Comparison of ENCODE assay signal across 10 mouse cellular contexts in the genomic region with DNA sequence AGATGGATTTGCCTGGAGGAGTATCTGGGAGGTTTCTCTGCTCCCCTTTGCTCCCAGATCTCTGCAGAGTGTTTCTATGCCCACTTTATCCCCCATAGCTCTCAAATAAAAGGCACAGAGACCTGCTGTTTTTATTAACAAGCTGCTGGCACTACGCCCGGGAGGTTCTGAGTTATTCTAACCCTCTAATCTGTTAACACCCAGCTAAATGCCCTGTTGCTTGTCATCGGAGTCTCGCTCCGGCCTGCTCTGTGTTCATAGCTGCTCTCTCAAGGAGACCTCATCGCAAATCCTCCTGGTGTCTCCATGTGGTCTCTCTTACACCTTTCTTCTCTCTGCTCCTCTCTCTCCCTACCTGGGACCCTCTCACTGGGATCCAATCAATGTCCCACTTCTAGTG. TPM values are rescaled to one million over a fixed set of nuclear protein-coding genes. Genes with fewer than 3 reads are reported as not detected.
DNase-seq lines count a peak whose midpoint lies in the region; ATAC-seq and TF ChIP-seq lines count a peak whose summit lies in the region.
"Had no signal": no experiment of that assay in that cellular context is flagged by ENCODE, and none has a peak within 500 bp of the region (broad histone marks: within the 10 kb centered on the region; RNA-seq: fewer than 3 reads in every experiment).

No protein-coding gene starts in this region.

- intact Hi-C loops in gastrocnemius, adult 2 months (cut with DNase I): no loop called here
- intact Hi-C loops in left cerebral cortex, postnatal 14 days (cut with DNase I): no loop called here

- no peak overlapping the region for H3K4me2 ChIP-seq in embryonic facial prominence, embryonic 14.5 days (ENCODE audit: low read depth, low read length)
- no peak overlapping the region for H3K4me2 ChIP-seq in midbrain, embryonic 14.5 days (ENCODE audit: low read length)
- H3K4me2 ChIP-seq in midbrain, embryonic 16.5 days (ENCODE audit: low read length): no peak overlapping the region
- H3K4me2 ChIP-seq in heart, embryonic 13.5 days: peak overlapping the region; percentile 37
- no peak overlapping the region for H3K4me2 ChIP-seq in limb, embryonic 14.5 days (replicated peaks; ENCODE audit: low read depth, low read length, severe bottlenecking)

- WGBS in embryonic facial prominence, embryonic 14.5 days: 48% methylated on average over 6 of the region's 6 CpGs
- WGBS in embryonic facial prominence, embryonic 10.5 days: 82% methylated on average over 6 of the region's 6 CpGs
- WGBS in midbrain, embryonic 14.5 days: 62% methylated on average over 6 of the region's 6 CpGs
- whole genome bisulfite sequencing in midbrain, embryonic 16.5 days: 45% methylated on average over 6 of the region's 6 CpGs
- 22% methylated on average over 6 of the region's 6 CpGs for WGBS in heart, embryonic 13.5 days
- WGBS in limb, embryonic 14.5 days: 32% methylated on average over 6 of the region's 6 CpGs

- ATAC-seq in embryonic facial prominence, embryonic 14.5 days (ENCODE audit: low read depth): peak; percentile 67
- no peak for ATAC-seq in midbrain, embryonic 14.5 days (ENCODE audit: low FRiP score, low TSS enrichment)
- ATAC-seq in midbrain, embryonic 16.5 days: no peak
- ATAC-seq in heart, embryonic 13.5 days (ENCODE audit: extremely low read depth, insufficient number of reproducible peaks, low FRiP score, low TSS enrichment): no peak
- ATAC-seq in limb, embryonic 14.5 days (ENCODE audit: low FRiP score, low read depth): no peak
- ATAC-seq: intestine, embryonic 16.5 days had no signal

- H3K27ac ChIP-seq in embryonic facial prominence, embryonic 14.5 days (replicated peaks; ENCODE audit: low read depth, low read length): no peak overlapping the region
- no peak overlapping the region for H3K27ac ChIP-seq in embryonic facial prominence, embryonic 10.5 days (replicated peaks)
- no peak overlapping the region for H3K27ac ChIP-seq in midbrain, embryonic 14.5 days (replicated peaks; ENCODE audit: low read depth, low read length)
- no peak overlapping the region for H3K27ac ChIP-seq in midbrain, embryonic 16.5 days (ENCODE audit: low read length)
- H3K27ac ChIP-seq in heart, embryonic 13.5 days (replicated peaks): peak overlapping the region; percentile 80
- no peak overlapping the region for H3K27ac ChIP-seq in limb, embryonic 14.5 days (replicated peaks; ENCODE audit: low read depth, low read length)
- no peak overlapping the region for H3K27ac ChIP-seq in gastrocnemius, adult 2 months

- no peak for TF ChIP-seq CTCF in gastrocnemius, adult 2 months (IDR thresholded peaks at IDR 0.05)

- H3K4me1 ChIP-seq in embryonic facial prominence, embryonic 14.5 days (ENCODE audit: control insufficient read depth, insufficient read depth, low read length): no peaks in the 10 kb centered on the region
- peaks cover 1% of the 10 kb centered on the region; the same call in 1 of the 2 replicates for H3K4me1 ChIP-seq in embryonic facial prominence, embryonic 10.5 days
- H3K4me1 ChIP-seq in midbrain, embryonic 14.5 days (ENCODE audit: control insufficient read depth, insufficient read depth, low read length): no peaks in the 10 kb centered on the region
- no peaks in the 10 kb centered on the region; the same call in 1 of the 2 replicates for H3K4me1 ChIP-seq in midbrain, embryonic 16.5 days (ENCODE audit: control insufficient read depth, insufficient read depth, low read length)
- peaks cover 22% of the 10 kb centered on the region for H3K4me1 ChIP-seq in heart, embryonic 13.5 days
- peaks cover 14% of the 10 kb centered on the region for H3K4me1 ChIP-seq in limb, embryonic 14.5 days (ENCODE audit: control insufficient read depth, insufficient read depth, low read length)

- H3K9ac ChIP-seq in embryonic facial prominence, embryonic 14.5 days (ENCODE audit: low read depth, low read length): no peak overlapping the region
- no peak overlapping the region for H3K9ac ChIP-seq in midbrain, embryonic 14.5 days (replicated peaks; ENCODE audit: low read length)
- H3K9ac ChIP-seq in midbrain, embryonic 16.5 days (ENCODE audit: low read depth, low read length): no peak overlapping the region
- peak overlapping the region; percentile 8 for H3K9ac ChIP-seq in heart, embryonic 13.5 days
- no peak overlapping the region for H3K9ac ChIP-seq in limb, embryonic 14.5 days (ENCODE audit: low read depth, low read length, severe bottlenecking)

- peak; percentile 89 for DNase-seq in embryonic facial prominence, embryonic 14.5 days (ENCODE audit: low spot score)
- no peak for DNase-seq in embryonic facial prominence, embryonic 10.5 days (ENCODE audit: low spot score)
- peak; percentile 79 for DNase-seq in midbrain, embryonic 14.5 days
- peak; percentile 68 for DNase-seq in limb, embryonic 14.5 days (ENCODE audit: low spot score)
- DNase-seq in gastrocnemius, adult 2 months: no peak
- no peak for DNase-seq in left cerebral cortex, postnatal 14 days (ENCODE audit: low spot score in 2 of 2)
- DNase-seq: lung, postnatal 4 days had no signal

- H3K27me3 ChIP-seq in embryonic facial prominence, embryonic 14.5 days (replicated peaks; ENCODE audit: control insufficient read depth, insufficient read depth, low read length): no peaks in the 10 kb centered on the region
- H3K27me3 ChIP-seq in embryonic facial prominence, embryonic 10.5 days (replicated peaks; ENCODE audit: low read depth, poor library complexity, severe bottlenecking): no peaks in the 10 kb centered on the region
- no peaks in the 10 kb centered on the region for H3K27me3 ChIP-seq in midbrain, embryonic 14.5 days (ENCODE audit: control insufficient read depth, insufficient read depth, low read length)
- H3K27me3 ChIP-seq in midbrain, embryonic 16.5 days (ENCODE audit: control insufficient read depth, insufficient read depth, low read depth, low read length): no peaks in the 10 kb centered on the region
- H3K27me3 ChIP-seq in heart, embryonic 13.5 days (replicated peaks): 0 out of 2 replicates have a peak, but pooled peaks cover 3% of the 10 kb centered on the region
- no peaks in the 10 kb centered on the region for H3K27me3 ChIP-seq in limb, embryonic 14.5 days (ENCODE audit: control insufficient read depth, insufficient read depth, low read length)

- TF ChIP-seq POLR2A in limb, embryonic 14.5 days (IDR thresholded peaks at IDR 0.05; ENCODE audit: borderline replicate concordance, extremely low read depth, insufficient read depth, insufficient read length): no peak

- H3K36me3 ChIP-seq in embryonic facial prominence, embryonic 14.5 days (ENCODE audit: control insufficient read depth, insufficient read depth, low read length): no peaks in the 10 kb centered on the region
- H3K36me3 ChIP-seq in embryonic facial prominence, embryonic 10.5 days (replicated peaks): no peaks in the 10 kb centered on the region
- H3K36me3 ChIP-seq in midbrain, embryonic 14.5 days (ENCODE audit: control insufficient read depth, insufficient read depth, low read length): no peaks in the 10 kb centered on the region
- no peaks in the 10 kb centered on the region for H3K36me3 ChIP-seq in midbrain, embryonic 16.5 days (ENCODE audit: control insufficient read depth, insufficient read depth, low read length)
- H3K36me3 ChIP-seq in heart, embryonic 13.5 days: no peaks in the 10 kb centered on the region
- H3K36me3 ChIP-seq in limb, embryonic 14.5 days (ENCODE audit: control insufficient read depth, insufficient read depth, low read length): no peaks in the 10 kb centered on the region

- H3K4me3 ChIP-seq in embryonic facial prominence, embryonic 14.5 days (ENCODE audit: low read depth, low read length): no peak overlapping the region
- no peak overlapping the region for H3K4me3 ChIP-seq in embryonic facial prominence, embryonic 10.5 days
- no peak overlapping the region for H3K4me3 ChIP-seq in midbrain, embryonic 14.5 days (replicated peaks; ENCODE audit: low read depth, low read length)
- no peak overlapping the region for H3K4me3 ChIP-seq in midbrain, embryonic 16.5 days (ENCODE audit: low read depth, low read length)
- H3K4me3 ChIP-seq in heart, embryonic 13.5 days: no peak overlapping the region
- no peak overlapping the region for H3K4me3 ChIP-seq in limb, embryonic 14.5 days (replicated peaks; ENCODE audit: low read length)
- no peak overlapping the region for H3K4me3 ChIP-seq in gastrocnemius, adult 2 months

- no peaks in the 10 kb centered on the region for H3K9me3 ChIP-seq in embryonic facial prominence, embryonic 14.5 days (ENCODE audit: control insufficient read depth, low read length)
- no peaks in the 10 kb centered on the region for H3K9me3 ChIP-seq in embryonic facial prominence, embryonic 10.5 days
- no peaks in the 10 kb centered on the region for H3K9me3 ChIP-seq in midbrain, embryonic 14.5 days (ENCODE audit: control insufficient read depth, low read length)
- H3K9me3 ChIP-seq in midbrain, embryonic 16.5 days (replicated peaks; ENCODE audit: control insufficient read depth, low read length, poor library complexity, severe bottlenecking): no peaks in the 10 kb centered on the region
- H3K9me3 ChIP-seq in heart, embryonic 13.5 days: no peaks in the 10 kb centered on the region
- H3K9me3 ChIP-seq in limb, embryonic 14.5 days (ENCODE audit: control insufficient read depth, low read length): no peaks in the 10 kb centered on the region

RNA-seq across cellular contexts. Expression of a gene that starts 26.4 kb away (rescaled TPM):
- 44.8 and 52.9 TPM in 2 replicates for polyA plus RNA-seq in embryonic facial prominence, embryonic 14.5 days (2014; fragmentation: Nextera tagmentation; extraction: Ambion mirVana)
- polyA plus RNA-seq in embryonic facial prominence, embryonic 10.5 days (2016; fragmentation: Nextera tagmentation; extraction: Ambion mirVana): 89.9 and 95.4 TPM in 2 replicates
- polyA plus RNA-seq in midbrain, embryonic 14.5 days (2014; fragmentation: Nextera tagmentation; extraction: Ambion mirVana): 28.4 and 33.2 TPM in 2 replicates
- polyA plus RNA-seq in midbrain, embryonic 16.5 days (2015; fragmentation: Nextera tagmentation; extraction: Ambion mirVana): 35.2 and 39.4 TPM in 2 replicates
- polyA plus RNA-seq in heart, embryonic 13.5 days (2015; fragmentation: Nextera tagmentation; extraction: Ambion mirVana): 22.0 and 23.5 TPM in 2 replicates
- polyA plus RNA-seq in limb, embryonic 14.5 days (2012; rRNA removed): 28.2 and 30.9 TPM in 2 replicates
- polyA plus RNA-seq in limb, embryonic 14.5 days (2014; fragmentation: Nextera tagmentation; extraction: Ambion mirVana): 47.4 and 48.6 TPM in 2 replicates
- total RNA-seq in gastrocnemius, adult 2 months (2021): 1 to 10 TPM; 6.5 to 7.7 TPM
- 10 to 100 TPM; 12.7 to 15.6 TPM for total RNA-seq in left cerebral cortex, postnatal 14 days (2021)

RNA-seq across cellular contexts. Expression of a gene that starts 27.0 kb away (rescaled TPM):
- polyA plus RNA-seq in embryonic facial prominence, embryonic 14.5 days (2014; fragmentation: Nextera tagmentation; extraction: Ambion mirVana): 93.5 and 95.5 TPM in 2 replicates
- 71.7 and 73.8 TPM in 2 replicates for polyA plus RNA-seq in embryonic facial prominence, embryonic 10.5 days (2016; fragmentation: Nextera tagmentation; extraction: Ambion mirVana)
- 55.1 and 79.5 TPM in 2 replicates for polyA plus RNA-seq in midbrain, embryonic 14.5 days (2014; fragmentation: Nextera tagmentation; extraction: Ambion mirVana)
- 64.3 and 75.1 TPM in 2 replicates for polyA plus RNA-seq in midbrain, embryonic 16.5 days (2015; fragmentation: Nextera tagmentation; extraction: Ambion mirVana)
- 69.3 and 69.8 TPM in 2 replicates for polyA plus RNA-seq in heart, embryonic 13.5 days (2015; fragmentation: Nextera tagmentation; extraction: Ambion mirVana)
- 33.9 and 36.0 TPM in 2 replicates for polyA plus RNA-seq in limb, embryonic 14.5 days (2012; rRNA removed)
- polyA plus RNA-seq in limb, embryonic 14.5 days (2014; fragmentation: Nextera tagmentation; extraction: Ambion mirVana): 83.9 and 84.8 TPM in 2 replicates
- total RNA-seq in gastrocnemius, adult 2 months (2021): 10 to 100 TPM; 38.1 to 54.4 TPM
- total RNA-seq in left cerebral cortex, postnatal 14 days (2021): 10 to 100 TPM; 52.3 to 53.2 TPM

Comparison
In these comparisons a context has a peak if more than half of its experiments do, and no peak if none do; other contexts are left out.
1. DNase-seq: peak in embryonic facial prominence, embryonic 14.5 days (single experiment), midbrain, embryonic 14.5 days (single experiment) and limb, embryonic 14.5 days (single experiment); none in embryonic facial prominence, embryonic 10.5 days (single experiment), gastrocnemius, adult 2 months (single experiment) and left cerebral cortex, postnatal 14 days (0 of 2).